Mouse (Mus musculus) limb, embryonic 11.5 days (tissue): ENCODE results near the gene Mios. TPM values are rescaled to one million over a fixed set of nuclear protein-coding genes. Genes with fewer than 3 reads are reported as not detected.

Experiments used
- ATAC-seq: fragments of 200-750 bp; cut with Nextera tagmentation; 2 replicates; pipeline ENCODE4 v1.8.0; 2017; ENCODE audit warnings: low read depth; ENCODE audit not compliant: insufficient number of reproducible peaks, low FRiP score, low TSS enrichment
- DNase-seq: peaks from one replicate; pipeline ENCODE4 v3.0.0-alpha.2; 2015; ENCODE audit warnings: low spot score
- H3K27ac ChIP-seq: fragments of 300-500 bp; sonication (generic); replicated peaks from 2 replicates; pipeline ENCODE4 v1.5.1; 2014; ENCODE audit warnings: low read depth, mild to moderate bottlenecking, low read length
- H3K27me3 ChIP-seq: fragments of 300-500 bp; sonication (generic); 2 replicates; pipeline ENCODE4 v1.6.1; 2014; ENCODE audit warnings: mild to moderate bottlenecking, low read length, mixed read lengths; ENCODE audit not compliant: control insufficient read depth, insufficient read depth
- H3K36me3 ChIP-seq: fragments of 300-500 bp; sonication (generic); 2 replicates; pipeline ENCODE4 v1.6.1; 2014; ENCODE audit warnings: mild to moderate bottlenecking, low read length, moderate library complexity, mixed read lengths; ENCODE audit not compliant: control insufficient read depth, insufficient read depth
- H3K4me1 ChIP-seq: fragments of 300-500 bp; sonication (generic); 2 replicates; pipeline ENCODE4 v1.6.1; 2014; ENCODE audit warnings: low read length, mixed read lengths; ENCODE audit not compliant: control insufficient read depth, insufficient read depth
- H3K4me2 ChIP-seq: fragments of 300-500 bp; sonication (generic); 2 replicates; pipeline ENCODE4 v1.6.1; 2014; ENCODE audit warnings: low read depth, mild to moderate bottlenecking, moderate library complexity; ENCODE audit not compliant: severe bottlenecking
- H3K4me3 ChIP-seq: fragments of 300-500 bp; sonication (generic); 2 replicates; pipeline ENCODE4 v1.5.1; 2014; ENCODE audit warnings: low read depth, low read length
- H3K9ac ChIP-seq: fragments of 300-500 bp; sonication (generic); 2 replicates; pipeline ENCODE4 v1.6.1; 2014; ENCODE audit warnings: mild to moderate bottlenecking, low read length
- H3K9me3 ChIP-seq: fragments of 300-500 bp; sonication (generic); 2 replicates; pipeline ENCODE4 v1.6.1; 2016; ENCODE audit warnings: low read length; ENCODE audit not compliant: control insufficient read depth
- WGBS: fragments of 180-500 bp; shearing (Covaris S2); extraction: QIAGEN DNeasy Blood & Tissue Kit; methylation state at CpG from one replicate; pipeline ENCODE4 v1.1.7; 2014; 5-methylcytosine and 5-hydroxymethylcytosine counted together
- polyA plus RNA-seq: library from polyadenylated mRNA; unstranded; fragments of >200 nt; fragmentation: Nextera tagmentation; extraction: Ambion mirVana; gene quantifications from 2 replicates; pipeline ENCODE4 v1.2.1, GENCODE M21; 2014

The Mios gene
- polyA plus RNA-seq, 1 experiment from 2014 or later = 27.9 TPM

GRCm38 (mm10) chr6:8188599-8189233 lies 20.3 kb upstream of the Mios start:
- 94% methylated on average over 3 of the region's 3 CpGs for WGBS
- no peak overlapping the region for H3K9ac ChIP-seq
- ATAC-seq = no peak
- no peaks in the 10 kb centered on the region for H3K4me1 ChIP-seq
- no peak overlapping the region for H3K4me3 ChIP-seq
- no peaks in the 10 kb centered on the region for H3K27me3 ChIP-seq
- no peak overlapping the region for H3K4me2 ChIP-seq
- H3K36me3 ChIP-seq = no peaks in the 10 kb centered on the region
- H3K9me3 ChIP-seq = no peaks in the 10 kb centered on the region
- no peak overlapping the region for H3K27ac ChIP-seq
- DNase-seq = no peak

- H3K4me1 ChIP-seq = no peaks in the 10 kb centered on the region
- DNase-seq = no peak
- 60% methylated on average over 3 of the region's 3 CpGs for WGBS
Observed at GRCm38 (mm10) chr6:8189917-8190316, 19.1 kb upstream of the Mios start.

GRCm38 (mm10) chr6:8192517-8192916 lies 16.5 kb upstream of the Mios start, which contains the start of gene Col28a1:
Col28a1 (minus strand) TSS chr6:8192617.
- H3K9me3 ChIP-seq = no peaks in the 10 kb centered on the region
- DNase-seq (no peak), ATAC-seq (no peak)
- no peaks in the 10 kb centered on the region for H3K4me1 ChIP-seq
- H3K36me3 ChIP-seq = no peaks in the 10 kb centered on the region
- H3K4me3 ChIP-seq = no peak within 1 kb of the TSS
- no peak within 1 kb of the TSS for H3K9ac ChIP-seq
- no peak within 1 kb of the TSS for H3K27ac ChIP-seq
- H3K27me3 ChIP-seq = no peaks in the 10 kb centered on the region
- H3K4me2 ChIP-seq = no peak within 1 kb of the TSS

More at GRCm38 (mm10) chr6:8189917-8190316, 19.1 kb upstream of the Mios start:
- ATAC-seq = no peak
- H3K27ac ChIP-seq = no peak overlapping the region
- H3K27me3 ChIP-seq = no peaks in the 10 kb centered on the region
- no peaks in the 10 kb centered on the region for H3K36me3 ChIP-seq
- no peaks in the 10 kb centered on the region for H3K9me3 ChIP-seq
- no peak overlapping the region for H3K4me2 ChIP-seq
- no peak overlapping the region for H3K9ac ChIP-seq
- no peak overlapping the region for H3K4me3 ChIP-seq

GRCm38 (mm10) chr6:8209866-8210186 lies 804 bp downstream of the Mios start:
- H3K4me2 ChIP-seq = peak overlapping the region; percentile 56
- peak overlapping the region; percentile 80 for H3K4me3 ChIP-seq
- H3K27me3 ChIP-seq = no peaks in the 10 kb centered on the region
- peak overlapping the region; percentile 88 for H3K9ac ChIP-seq
- no peaks in the 10 kb centered on the region for H3K4me1 ChIP-seq
- ATAC-seq (no peak), DNase-seq (no peak)
- no peaks in the 10 kb centered on the region for H3K9me3 ChIP-seq
- H3K27ac ChIP-seq = peak overlapping the region; percentile 93
- WGBS = 13% methylated on average over 10 of the region's 10 CpGs
- H3K36me3 ChIP-seq = no peaks in the 10 kb centered on the region; the same call in 1 of the 2 replicates

GRCm38 (mm10) chr6:8210661-8211060 lies 1.6 kb downstream of the Mios start:
- Histone ChIP-seq H3K27me3 (no peaks in the 10 kb centered on the region), H3K9me3 (no peaks in the 10 kb centered on the region), H3K27ac (no peak overlapping the region), H3K36me3 (peaks cover 2% of the 10 kb centered on the region; the same call in 1 of the 2 replicates), H3K4me1 (no peaks in the 10 kb centered on the region), H3K9ac (no peak overlapping the region), H3K4me2 (no peak overlapping the region), H3K4me3 (no peak overlapping the region)
- WGBS = 89% methylated on average over 3 of the region's 3 CpGs
- DNase-seq (no peak), ATAC-seq (no peak)

GRCm38 (mm10) chr6:8227035-8227434 lies 18.0 kb downstream of the Mios start:
- H3K9ac ChIP-seq = no peak overlapping the region
- H3K36me3 ChIP-seq = peaks cover under 1% of the 10 kb centered on the region; the same call in 1 of the 2 replicates
- ATAC-seq = no peak
- no peaks in the 10 kb centered on the region for H3K9me3 ChIP-seq
- no peak for DNase-seq
- WGBS = 93% methylated on average over 3 of the region's 3 CpGs
- no peak overlapping the region for H3K27ac ChIP-seq
- H3K4me3 ChIP-seq = no peak overlapping the region
- H3K27me3 ChIP-seq = no peaks in the 10 kb centered on the region
- H3K4me2 ChIP-seq = no peak overlapping the region
- H3K4me1 ChIP-seq = no peaks in the 10 kb centered on the region

GRCm38 (mm10) chr6:8228596-8228995 lies 19.6 kb downstream of the Mios start:
- Histone ChIP-seq H3K4me2 (no peak overlapping the region), H3K27ac (no peak overlapping the region), H3K27me3 (no peaks in the 10 kb centered on the region), H3K36me3 (no peaks in the 10 kb centered on the region; the same call in 1 of the 2 replicates), H3K4me3 (no peak overlapping the region), H3K9ac (no peak overlapping the region), H3K9me3 (no peaks in the 10 kb centered on the region), H3K4me1 (no peaks in the 10 kb centered on the region)
- 91% methylated on average over 3 of the region's 3 CpGs for WGBS
- ATAC-seq = no peak
- DNase-seq = no peak

- no peak; the same call in 1 of the 2 replicates for ATAC-seq
- Histone ChIP-seq H3K27me3 (no peaks in the 10 kb centered on the region), H3K4me1 (0 out of 2 replicates have a peak, but pooled peaks cover 5% of the 10 kb centered on the region), H3K9ac (peak overlapping the region; percentile 72), H3K4me3 (peak overlapping the region; percentile 67), H3K9me3 (no peaks in the 10 kb centered on the region), H3K27ac (no peak overlapping the region), H3K36me3 (0 out of 2 replicates have a peak, but pooled peaks cover 3% of the 10 kb centered on the region), H3K4me2 (peak overlapping the region; percentile 39)
- no peak for DNase-seq
- 12% methylated on average over 6 of the region's 6 CpGs for WGBS
Observed at GRCm38 (mm10) chr6:8258316-8258715, 49.3 kb downstream of the Mios start.
